Mouse (Mus musculus): ENCODE results near the gene Ccl6. TPM values are rescaled to one million over a fixed set of nuclear protein-coding genes. Genes with fewer than 3 reads are reported as not detected.

The Ccl6 gene
- total and polyA plus RNA-seq, 3 experiments, result 0.30 to 1.2 (median 0.93) TPM

- dilution Hi-C loops (cut with MboI; ENCODE audit: extremely low pct_ligation_motif_present, extremely low pct_unique_long_range_greater_than_20kb, low sequenced_read_pairs) (no loop called here), in situ Hi-C loops (cut with MboI; ENCODE audit: low pct_ligation_motif_present, low pct_unique_long_range_greater_than_20kb, low sequenced_read_pairs) (no loop called here)
- Histone ChIP-seq H3K27me3 (replicated peaks) (no peaks in the 10 kb centered on the region), H3K36me3 (replicated peaks in 1 of 2; ENCODE audit: control insufficient read depth in 1 of 2, insufficient read depth in 1 of 2, low read length in 1 of 2) (no peaks in the 10 kb centered on the region), H3K79me2 (replicated peaks; ENCODE audit: control insufficient read depth, extremely low read depth, insufficient read depth, poor library complexity, severe bottlenecking) (no peaks in the 10 kb centered on the region), H3K4me1 (ENCODE audit: control insufficient read depth in 1 of 2, insufficient read depth in 2 of 2) (peaks cover 11 to 50% of the 10 kb centered on the region in 2 experiments), H3K9ac (ENCODE audit: insufficient read depth, low read depth) (no peak overlapping the region), H3K9me3 (replicated peaks; ENCODE audit: low read length) (no peaks in the 10 kb centered on the region), H3K27ac (ENCODE audit: insufficient read depth, low read depth) (no peak overlapping the region), H3K4me3 (replicated peaks in 1 of 3; ENCODE audit: low read depth in 2 of 3, low read length in 2 of 3, poor library complexity in 1 of 3) (no peak overlapping the region), H3K4me2 (ENCODE audit: insufficient read depth, low read depth, poor library complexity, severe bottlenecking) (no peak overlapping the region)
- no peak for DNase-seq (ENCODE audit: extremely low read depth)
- no peak for TF ChIP-seq IRF4 (IDR thresholded peaks at IDR 0.05; ENCODE audit: low read depth, low read length)
- TF ChIP-seq POLR2AphosphoS2 (IDR thresholded peaks at IDR 0.05; ENCODE audit: low read depth, low read length), result no peak
- no peak for TF ChIP-seq ELF1 (IDR thresholded peaks at IDR 0.05; ENCODE audit: low read depth, low read length)
- no peak for TF ChIP-seq ZMIZ1 (IDR thresholded peaks at IDR 0.05; ENCODE audit: low read depth, low read length)
Observed at GRCm38 (mm10) chr11:83593453-83593852, 566 bp upstream of the Ccl6 start.

GRCm38 (mm10) chr11:83584232-83584631, 8.7 kb downstream of the Ccl6 start:
- Histone ChIP-seq H3K4me2 (ENCODE audit: insufficient read depth, low read depth, poor library complexity, severe bottlenecking) (no peak overlapping the region), H3K27me3 (replicated peaks) (peaks cover 3% of the 10 kb centered on the region), H3K9ac (ENCODE audit: insufficient read depth, low read depth) (no peak overlapping the region), H3K27ac (ENCODE audit: insufficient read depth, low read depth) (no peak overlapping the region), H3K4me3 (replicated peaks in 1 of 3; ENCODE audit: low read depth in 2 of 3, low read length in 2 of 3, poor library complexity in 1 of 3) (no peak overlapping the region), H3K9me3 (replicated peaks; ENCODE audit: low read length) (no peaks in the 10 kb centered on the region), H3K4me1 (ENCODE audit: control insufficient read depth in 1 of 2, insufficient read depth in 2 of 2) (peaks cover 3 to 14% of the 10 kb centered on the region in 2 experiments; a peak in 2 of 4 replicates), H3K36me3 (replicated peaks in 1 of 2; ENCODE audit: control insufficient read depth in 1 of 2, insufficient read depth in 1 of 2, low read length in 1 of 2) (no peaks in the 10 kb centered on the region), H3K79me2 (replicated peaks; ENCODE audit: control insufficient read depth, extremely low read depth, insufficient read depth, poor library complexity, severe bottlenecking) (no peaks in the 10 kb centered on the region)
- in situ Hi-C loops (cut with MboI; ENCODE audit: low pct_ligation_motif_present, low pct_unique_long_range_greater_than_20kb, low sequenced_read_pairs) (no loop called here), dilution Hi-C loops (cut with MboI; ENCODE audit: extremely low pct_ligation_motif_present, extremely low pct_unique_long_range_greater_than_20kb, low sequenced_read_pairs) (no loop called here)
- TF ChIP-seq CHD1 (IDR thresholded peaks at IDR 0.05; ENCODE audit: low read depth, low read length), result no peak
- no peak for TF ChIP-seq BHLHE40 (IDR thresholded peaks at IDR 0.05; ENCODE audit: low read depth, low read length)
- TF ChIP-seq ELF1 (IDR thresholded peaks at IDR 0.05; ENCODE audit: low read depth, low read length), result no peak
- no peak for TF ChIP-seq MAX (IDR thresholded peaks at IDR 0.05; ENCODE audit: low read length)
- peak; percentile 39 for TF ChIP-seq SMC3 (IDR thresholded peaks at IDR 0.05; ENCODE audit: low read depth, low read length)
- no peak for TF ChIP-seq JUN (IDR thresholded peaks at IDR 0.05; ENCODE audit: insufficient read depth, low read depth, low read length)
- TF ChIP-seq CHD2 (IDR thresholded peaks at IDR 0.05; ENCODE audit: low read length), result no peak
- peak; percentile 52 for TF ChIP-seq RAD21 (IDR thresholded peaks at IDR 0.05; ENCODE audit: low read depth, low read length)
- TF ChIP-seq MEF2A (IDR thresholded peaks at IDR 0.05; ENCODE audit: borderline replicate concordance, low read depth, low read length), result no peak
- peak in 1 of 2 experiments; percentile 54; a peak in 2 of 4 replicates for TF ChIP-seq CTCF (conservative IDR thresholded peaks at IDR 0.05 in 1 of 2, IDR thresholded peaks at IDR 0.05 in 1 of 2; ENCODE audit: low read depth in 2 of 2, low read length in 2 of 2)
- no peak for TF ChIP-seq MAFK (IDR thresholded peaks at IDR 0.05; ENCODE audit: insufficient replicate concordance, low read length)
- TF ChIP-seq ETS1 (conservative IDR thresholded peaks at IDR 0.05; ENCODE audit: low read depth, low read length), result no peak
- TF ChIP-seq MYC (IDR thresholded peaks at IDR 0.05; ENCODE audit: low read depth, low read length), result no peak
- TF ChIP-seq EP300 (IDR thresholded peaks at IDR 0.05; ENCODE audit: low read length), result no peak
- no peak for DNase-seq (ENCODE audit: extremely low read depth)

All from CH12.LX (cell line).